Mouse (Mus musculus) left cerebral cortex, postnatal 14 days (tissue): Measurements from ENCODE around the gene Poln. TPM values are rescaled to one million over a fixed set of nuclear protein-coding genes. Genes with fewer than 3 reads are reported as not detected.

Experiments used
- DNase-seq, 2 experiments: peaks; one replicate each; pipeline ENCODE4 v3.0.0; 2021 to 2022; ENCODE audit warnings: low spot score in 2 of 2, mixed read lengths in 1 of 2
- intact Hi-C: fragments of 180-260 bp; cut with DNase I; formaldehyde crosslinking; loops from one replicate; pipeline ENCODE4 v1.15.1; 2025
- total RNA-seq, 2 experiments: library from RNA; stranded (reverse); gene quantifications; 2 replicates each; pipeline ENCODE4 v1.2.3; 2021

Gene Poln
- total RNA-seq, 2 experiments from 2014 or later: 0.79 to 0.91 TPM

DNA sequence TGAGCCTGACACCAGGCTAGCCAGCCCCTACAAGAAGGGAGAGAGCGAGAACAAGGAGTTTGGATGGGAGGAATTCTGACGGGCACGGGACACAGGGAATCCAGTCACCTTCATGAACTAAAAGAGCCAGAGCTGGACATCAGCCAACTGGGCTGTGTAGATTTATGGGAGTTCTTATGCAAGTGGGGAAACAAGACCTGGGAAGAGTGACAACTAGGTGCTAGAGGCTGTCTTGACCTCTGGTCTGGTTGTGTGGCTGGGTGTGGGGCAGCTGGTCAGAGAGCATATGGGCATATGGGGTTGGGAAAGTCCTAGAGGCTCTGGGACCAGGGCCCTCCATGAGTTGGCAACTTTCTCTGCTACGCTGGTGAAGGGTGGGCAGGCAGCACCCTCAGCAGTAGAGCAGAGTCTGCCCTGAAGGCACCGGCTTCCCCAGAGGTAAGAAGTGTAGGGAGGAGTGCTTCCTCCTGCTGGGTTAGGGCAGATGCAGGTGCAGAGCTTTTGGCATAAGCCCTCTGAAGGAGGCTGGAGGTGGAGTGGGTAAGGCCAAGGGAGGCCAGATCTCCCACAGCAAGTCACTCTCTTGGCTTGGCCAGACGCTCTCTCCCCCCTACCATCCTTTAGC is 169.7 kb downstream of the Poln start:
- no peak for DNase-seq
- intact Hi-C loops: loop anchor here (10.0 kb wide), 1 partner anchor 195 kb away; no protein-coding TSS in a partner anchor

DNA sequence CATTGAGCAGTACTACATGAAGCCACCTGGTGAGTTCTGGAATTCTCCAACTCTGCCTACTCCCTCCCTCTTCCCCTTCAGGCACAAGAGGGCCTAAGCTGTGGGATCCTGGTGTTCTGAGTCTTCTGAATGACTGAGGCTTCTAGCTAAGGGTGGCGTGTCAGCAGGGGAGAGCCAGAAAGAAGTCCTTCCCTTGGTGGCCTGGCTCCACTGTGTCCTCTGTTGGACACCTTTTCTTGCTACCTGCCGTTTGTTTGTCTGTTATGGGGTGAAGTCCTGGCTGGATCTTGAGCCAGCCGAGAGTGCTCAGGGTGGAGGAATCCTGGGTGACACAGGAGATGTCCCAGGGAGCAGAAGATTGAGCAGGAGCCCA is 170.8 kb downstream of the Poln start:
- intact Hi-C loops: loop anchor here (10.0 kb wide), 1 partner anchor 196 kb away; no protein-coding TSS in a partner anchor

DNA sequence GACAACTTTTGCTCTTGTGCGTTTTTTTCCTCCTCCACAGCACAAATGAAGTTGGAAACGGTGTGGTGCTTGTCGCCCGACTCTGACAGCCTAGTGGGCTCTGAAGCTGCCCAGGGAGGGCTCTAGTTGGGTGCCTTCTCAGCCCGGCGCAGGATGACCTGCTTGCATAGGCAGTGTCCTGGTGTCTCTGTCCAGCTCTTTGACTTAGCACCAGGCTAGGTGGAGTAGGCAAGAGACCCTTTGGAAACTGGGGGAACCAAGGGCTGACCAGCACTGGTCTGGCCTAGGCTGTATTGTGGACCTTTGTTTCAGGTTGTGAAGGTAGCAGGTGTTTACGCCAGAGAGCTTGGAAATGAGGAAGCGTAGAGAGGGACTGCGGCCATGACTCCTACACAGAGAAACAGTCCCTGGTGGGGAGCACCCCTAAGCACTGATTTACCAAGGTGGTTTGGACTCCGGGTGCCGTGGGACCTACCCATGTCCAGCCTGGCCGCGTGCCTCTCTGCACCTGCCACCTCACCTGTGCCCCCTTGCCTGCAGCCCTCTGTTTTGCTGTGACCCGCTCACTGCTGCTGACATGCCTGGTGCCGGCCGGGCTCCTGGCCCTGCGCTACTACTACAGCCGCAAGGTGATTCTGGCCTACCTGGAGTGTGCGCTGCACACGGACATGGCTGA is 171.3 kb downstream of the Poln start:
- intact Hi-C loops: loop anchor here (2.0 to 10.0 kb wide), 2 partner anchors 197 to 291 kb away; partner anchors contain the start of genes Cfap99 and Zfyve28
- no peak for DNase-seq

More for the DNA sequence above, 170.8 kb downstream of the Poln start:
- no peak for DNase-seq

DNA sequence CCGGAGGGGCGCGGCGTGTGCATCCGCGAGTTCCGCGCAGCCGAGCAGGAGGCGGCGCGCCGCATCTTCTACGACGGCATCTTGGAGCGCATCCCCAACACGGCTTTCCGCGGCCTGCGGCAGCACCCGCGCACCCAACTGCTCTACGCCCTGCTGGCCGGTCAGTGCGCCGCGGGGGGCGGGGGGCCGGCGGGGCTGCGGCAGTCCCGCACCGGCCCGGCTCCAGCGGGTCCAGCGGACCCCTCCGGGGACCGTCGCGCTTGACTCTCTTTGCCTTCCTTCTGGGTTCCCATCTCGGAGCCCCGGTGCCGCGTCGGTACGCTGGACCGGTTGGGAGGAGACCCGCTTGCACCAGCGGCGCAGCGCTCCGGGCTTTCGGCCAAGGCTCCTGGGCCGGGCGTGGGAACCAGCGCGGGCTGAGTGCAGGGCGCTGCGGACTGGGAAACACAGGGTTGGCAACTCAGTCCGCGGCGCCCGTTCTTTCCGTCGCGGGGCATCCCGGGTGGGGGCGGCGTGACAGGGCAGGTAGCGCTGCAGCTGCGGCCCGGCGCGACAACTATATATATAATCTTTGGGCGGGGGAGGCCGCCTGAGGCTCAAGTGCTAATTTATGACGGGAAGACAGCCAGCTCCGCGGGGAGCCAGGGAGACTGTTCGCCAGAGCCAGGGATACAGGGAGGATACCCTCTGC is 172.1 kb downstream of the Poln start:
- peak; percentile 78 to 82 for DNase-seq
- intact Hi-C loops: loop anchor here (2.0 to 10.0 kb wide), 2 partner anchors 198 to 292 kb away; partner anchors contain the start of genes Cfap99 and Zfyve28

DNA sequence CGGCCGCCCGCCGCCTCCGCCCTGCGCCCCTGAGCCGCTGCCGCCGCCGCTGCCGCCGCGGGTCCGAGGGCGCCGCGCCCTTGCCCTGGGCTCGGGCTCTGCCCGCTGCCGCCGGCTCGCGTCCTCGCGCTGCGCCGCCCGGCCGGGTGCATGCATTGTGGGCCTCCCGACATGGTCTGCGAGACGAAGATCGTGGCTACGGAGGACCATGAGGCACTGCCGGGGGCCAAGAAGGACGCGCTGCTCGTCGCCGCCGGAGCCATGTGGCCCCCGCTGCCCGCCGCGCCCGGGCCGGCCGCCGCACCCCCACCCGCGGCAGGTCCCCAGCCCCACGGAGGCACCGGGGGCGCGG is 172.6 kb downstream of the Poln start:
- intact Hi-C loops: loop anchor here (2.0 to 10.0 kb wide), 2 partner anchors 198 to 292 kb away; partner anchors contain the start of genes Cfap99 and Zfyve28
- DNase-seq: no peak

DNA sequence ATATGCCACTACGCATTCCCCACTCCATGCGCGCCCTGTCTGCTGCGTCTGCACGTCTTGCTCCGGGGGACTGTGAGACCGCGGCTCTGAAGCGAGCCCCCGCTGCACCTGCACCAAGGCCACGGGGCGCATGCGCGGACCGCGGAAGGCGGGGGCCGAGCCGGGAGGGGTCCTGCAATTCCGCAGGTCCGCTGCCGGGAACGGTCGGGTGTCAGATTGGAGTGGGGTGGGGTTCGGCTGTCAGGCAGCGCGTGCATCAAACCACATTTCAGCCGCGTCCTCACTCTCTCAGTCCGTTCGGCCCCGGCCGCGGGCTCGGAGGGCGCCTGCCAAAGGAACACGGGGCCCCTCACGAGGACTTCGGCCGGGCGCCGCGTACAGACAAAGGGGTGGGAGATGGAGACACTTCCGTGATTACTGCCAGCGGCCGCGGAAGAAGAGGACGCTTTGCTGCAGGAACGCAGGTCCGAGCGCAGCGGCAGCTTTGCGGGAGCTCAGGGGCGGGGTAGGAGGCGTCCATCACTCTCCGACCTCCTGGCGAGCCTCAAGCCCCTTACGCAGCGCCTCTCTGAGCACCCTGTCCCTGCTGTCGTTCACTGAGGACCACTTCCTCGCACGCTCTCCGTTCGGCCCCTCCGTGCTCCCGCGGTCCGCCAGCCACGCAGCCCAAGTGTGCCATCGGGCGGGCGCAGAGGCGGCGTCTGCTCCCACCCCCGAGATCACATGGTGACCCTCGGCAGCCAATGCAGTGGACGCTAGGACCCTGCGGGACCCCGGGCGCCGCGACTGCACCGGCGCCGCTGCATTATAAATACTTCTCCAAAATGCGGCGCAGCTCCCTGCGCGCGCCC is 173.2 kb downstream of the Poln start, which contains the start of gene Nat8l:
Gene Nat8l, plus strand, starts transcription at position 142 of the 851 bp plus-strand sequence.
- DNase-seq: peak; percentile 89 to 91
- intact Hi-C loops: loop anchor here (2.0 to 10.0 kb wide), 2 partner anchors 199 to 293 kb away; partner anchors contain the start of genes Cfap99 and Zfyve28

DNA sequence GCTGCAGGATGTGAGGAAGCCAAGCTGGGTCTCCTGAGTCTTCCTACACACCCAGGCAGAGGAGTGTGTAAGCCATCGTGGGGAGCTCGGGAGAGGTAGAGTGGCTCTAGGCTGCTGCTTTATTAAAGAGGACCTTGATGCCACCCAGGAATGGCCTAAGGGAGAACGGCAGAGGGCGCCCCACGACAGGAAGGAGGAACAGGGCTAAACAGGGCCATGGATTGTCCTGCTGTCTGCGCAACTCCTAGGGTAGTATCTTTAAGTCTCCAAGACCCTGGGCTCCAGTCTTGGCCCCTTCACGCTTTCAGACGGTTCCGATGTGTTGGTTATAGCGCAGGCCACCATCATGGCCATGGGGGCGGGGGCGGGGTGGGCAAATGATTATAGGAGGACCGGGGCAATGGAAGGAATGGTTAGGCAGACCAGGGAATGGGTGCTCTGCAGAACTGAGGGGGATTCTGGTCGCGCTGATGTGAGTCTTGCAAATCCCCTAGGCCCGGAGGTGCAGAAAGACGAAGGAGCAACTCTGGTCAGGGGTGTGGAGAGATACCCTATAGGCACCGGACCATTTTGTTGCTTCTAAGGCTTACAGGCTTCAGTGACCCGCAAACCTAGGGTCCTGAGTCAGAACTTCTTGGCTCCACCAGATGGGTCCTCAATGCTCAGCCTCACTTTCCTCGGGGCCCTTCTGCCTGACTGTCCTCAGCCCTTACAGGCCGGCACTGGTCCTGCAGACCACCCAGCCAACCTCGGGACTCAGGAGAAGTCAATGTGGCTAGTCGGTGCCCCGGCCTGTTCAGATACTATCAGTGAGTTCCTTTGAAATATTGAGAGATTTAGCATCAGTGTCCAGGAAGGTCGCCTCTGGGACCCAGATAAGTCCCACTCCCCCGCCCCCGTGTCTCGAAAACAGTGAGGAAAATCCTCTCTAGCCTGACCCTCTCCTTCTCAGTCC is 174.3 kb downstream of the Poln start:
- intact Hi-C loops: loop anchor here (10.0 kb wide), 1 partner anchor 200 kb away; no protein-coding TSS in a partner anchor

DNA sequence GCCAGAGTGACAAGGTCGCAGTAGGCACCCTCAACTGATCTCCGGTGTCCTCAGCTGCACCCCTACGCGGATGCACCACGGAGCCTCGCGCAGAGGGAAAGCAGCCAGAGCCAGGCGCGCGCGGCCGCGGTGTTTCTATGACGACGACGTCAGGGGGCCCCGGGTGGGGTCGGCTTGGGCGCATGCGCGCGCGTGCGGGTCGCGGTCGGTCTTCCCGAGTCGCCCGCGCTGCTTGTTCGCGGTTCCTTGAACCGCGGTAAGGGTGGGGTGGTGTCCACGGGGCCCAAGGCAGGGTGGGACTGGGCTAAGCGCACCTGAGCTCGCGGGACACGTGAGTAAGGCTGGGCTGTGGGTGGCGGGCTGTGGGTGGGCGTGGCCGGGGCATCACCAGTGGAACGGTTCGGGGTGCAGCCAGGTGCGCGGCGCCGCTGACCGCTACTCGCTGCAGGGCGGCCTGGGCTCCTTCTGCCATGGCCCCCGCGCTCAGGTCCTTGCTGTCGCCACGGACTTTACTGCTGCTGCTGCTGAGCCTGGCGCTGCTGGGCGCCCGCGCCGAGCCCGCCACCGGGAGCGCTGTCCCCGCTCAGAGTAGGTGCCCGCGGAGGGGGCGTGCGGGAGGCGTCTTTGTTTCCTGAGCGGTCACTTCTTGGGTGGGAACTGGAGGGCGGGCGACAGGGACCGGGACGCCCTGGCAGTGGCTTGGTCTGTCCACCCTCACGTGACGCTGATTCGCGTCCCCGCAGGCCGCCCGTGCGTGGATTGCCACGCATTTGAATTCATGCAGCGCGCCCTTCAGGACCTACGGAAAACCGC is 185.7 kb downstream of the Poln start, which contains the start of gene Gm1673:
Gene Gm1673, plus strand, starts transcription at position 125 of the 813 bp plus-strand sequence.
- peak; percentile 94 to 95 for DNase-seq
- intact Hi-C loops: no loop called here

More for the DNA sequence above, 174.3 kb downstream of the Poln start:
- peak in 1 of 2 experiments; percentile 65 for DNase-seq

DNA sequence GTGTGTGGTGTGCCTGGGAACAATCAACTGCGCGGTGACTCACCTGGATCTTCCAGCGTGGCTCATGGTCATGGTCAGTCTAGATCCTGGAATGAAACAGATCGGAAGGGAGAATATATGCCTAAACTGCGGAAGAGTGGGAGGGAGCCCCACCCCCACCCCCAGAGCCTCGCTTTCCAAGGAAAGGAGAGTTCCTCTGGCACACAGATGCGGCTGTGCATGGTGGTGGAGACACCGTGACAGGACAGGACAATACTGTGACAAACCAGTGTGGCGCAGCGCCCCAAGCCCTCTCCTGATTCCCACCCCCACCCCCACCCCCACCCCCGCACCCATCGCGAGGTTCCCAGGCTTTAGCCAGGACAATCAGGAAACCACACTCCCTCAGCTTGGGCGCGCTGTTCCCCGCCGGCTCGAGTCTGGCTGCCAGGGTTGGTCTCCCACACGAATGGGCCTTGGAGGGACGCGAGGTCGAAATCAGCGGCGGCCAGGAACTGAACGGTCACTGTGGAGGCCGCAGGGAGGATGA is 186.5 kb downstream of the Poln start:
- no peak for DNase-seq
- intact Hi-C loops: no loop called here

DNA sequence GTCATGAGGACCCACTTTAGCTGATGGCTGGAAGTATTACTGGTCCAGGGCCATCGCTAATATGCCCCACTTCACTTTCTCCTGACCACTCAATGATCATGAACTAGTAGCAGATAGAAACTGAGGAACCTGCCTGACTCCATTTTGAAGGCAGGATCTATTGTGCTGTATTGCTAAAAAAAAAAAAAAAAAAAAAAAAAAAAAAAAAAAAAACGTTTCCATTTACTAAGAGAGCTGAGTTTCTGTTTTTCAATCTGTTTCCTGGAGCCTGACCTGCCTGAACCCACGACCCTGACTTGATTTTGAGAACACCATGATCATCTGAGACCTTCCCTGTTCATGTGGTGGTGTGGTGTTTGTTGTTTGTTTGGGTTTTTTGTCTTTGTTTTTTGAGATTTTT is 193.0 kb downstream of the Poln start:
- intact Hi-C loops: no loop called here
- DNase-seq: no peak

DNA sequence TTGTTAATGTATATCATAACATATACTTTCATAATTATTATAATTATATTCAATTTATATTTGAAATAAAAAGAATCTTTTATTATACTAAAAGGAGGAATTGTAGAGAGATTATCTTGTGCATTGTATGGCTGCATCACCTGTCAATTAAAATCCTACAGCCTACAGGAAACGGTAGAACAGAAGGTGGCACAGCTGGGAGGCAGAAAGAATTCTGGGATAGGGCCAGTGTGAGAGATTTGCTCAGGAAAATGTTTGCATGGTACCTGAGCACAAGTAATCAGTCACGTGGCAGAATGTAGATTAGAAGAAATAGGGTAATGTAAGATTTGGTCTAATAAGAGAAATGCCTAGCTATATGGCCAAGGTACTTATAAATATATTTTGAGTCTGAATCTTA is 194.5 kb downstream of the Poln start:
- no peak for DNase-seq
- intact Hi-C loops: no loop called here

DNA sequence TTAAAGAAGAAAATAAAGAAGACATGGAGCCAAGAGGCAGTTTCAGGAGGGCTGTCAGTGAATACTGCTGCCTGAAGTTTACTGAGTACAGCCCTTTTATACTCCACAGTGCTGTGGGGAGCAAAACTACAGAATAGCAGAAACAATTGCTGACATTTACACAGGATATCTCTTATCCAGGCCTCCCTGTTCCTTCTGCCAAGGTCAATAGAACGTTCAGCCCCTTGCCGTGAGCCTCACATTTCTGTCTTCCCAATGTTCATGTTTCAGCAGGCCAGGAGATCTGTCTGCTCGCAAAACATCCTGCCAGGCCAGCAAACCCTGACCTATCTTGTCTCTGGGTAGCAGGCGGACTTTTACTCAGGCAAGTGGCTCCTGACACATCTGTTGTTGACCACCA is 209.9 kb downstream of the Poln start:
- intact Hi-C loops: loop anchor here (10.0 kb wide), 1 partner anchor 275 kb away; no protein-coding TSS in a partner anchor
- DNase-seq: no peak

Other genes starting within 250 kb of the Poln start
- 10 to 100 TPM; 18.3 to 19.4 TPM for gene Nelfa, start 233.0 kb downstream of the Poln start, total RNA-seq
- gene Gm1673, start 186.0 kb downstream of the Poln start, total RNA-seq: 100 to 1,000 TPM; 101 to 117 TPM
- 100 to 1,000 TPM; 123 to 129 TPM for gene Nat8l, start 173.5 kb downstream of the Poln start, total RNA-seq
- gene Haus3, start 79 bp upstream of the Poln start, total RNA-seq: 1 to 10 TPM; 5.1 to 5.5 TPM
- gene Mxd4, start 18.3 kb upstream of the Poln start, total RNA-seq: 10 to 100 TPM; 75.4 to 87.4 TPM
- 10 to 100 TPM; 38.2 to 40.0 TPM for gene Zfyve28, start 119.0 kb upstream of the Poln start, total RNA-seq
- gene Cfap99, start 119.2 kb upstream of the Poln start, total RNA-seq: under 1 TPM; 0.51 to 0.59 TPM
- gene Rnf4, start 166.8 kb upstream of the Poln start, total RNA-seq: 10 to 100 TPM; 82.3 to 86.0 TPM
- 10 to 100 TPM; 41.0 to 41.8 TPM for gene Fam193a, start 200.5 kb upstream of the Poln start, total RNA-seq